Comparison of ENCODE assay signal across 13 mouse cellular contexts in the genomic region with DNA sequence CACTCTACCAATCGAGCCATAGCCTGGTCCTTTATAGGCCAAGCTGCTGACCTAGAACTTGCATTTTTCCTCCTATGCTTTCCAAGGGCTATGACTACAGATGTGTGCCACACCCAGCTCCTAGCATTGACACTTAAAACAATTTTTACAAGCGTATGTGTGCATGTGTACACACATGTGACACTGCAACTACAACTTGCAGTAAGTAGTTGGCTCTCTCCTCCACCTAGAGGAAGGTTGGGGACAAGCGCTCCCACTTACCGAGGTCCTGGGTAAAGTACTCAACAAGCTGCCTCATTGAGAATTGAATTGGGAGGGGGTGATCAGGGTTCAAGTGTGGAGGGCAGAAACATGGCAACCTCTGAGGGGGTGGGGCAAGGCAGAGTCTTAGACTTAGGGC. TPM values are rescaled to one million over a fixed set of nuclear protein-coding genes. Genes with fewer than 3 reads are reported as not detected.
A peak's percentile ranks its signal among the peaks of the same experiment; 100 is the strongest.
DNase-seq lines count a peak whose midpoint lies in the region; ATAC-seq and TF ChIP-seq lines count a peak whose summit lies in the region.
"Had no signal": no experiment of that assay in that cellular context is flagged by ENCODE, and none has a peak within 500 bp of the region (broad histone marks: within the 10 kb centered on the region; RNA-seq: fewer than 3 reads in every experiment).

No protein-coding gene starts in this region.

- DNase-seq in forebrain, postnatal 0 days = no peak
- DNase-seq in kidney, postnatal 10 days = peak; percentile 14
- no peak for DNase-seq in kidney, postnatal 14 days
- DNase-seq in ES-CJ7 (ENCODE audit: low read depth, low spot score) = peak; percentile 14
- DNase-seq in lung, postnatal 10 days = peak; percentile 22
- DNase-seq in ovary, postnatal 36 days (ENCODE audit: low spot score) = no peak
- no peak for DNase-seq in testis, postnatal 14 days (ENCODE audit: low spot score)
- DNase-seq: adrenal gland, adult 2 months; cerebellum, adult 2 months; layer of hippocampus, postnatal 36 days; retina, postnatal 1 day had no signal

- WGBS in forebrain, embryonic 13.5 days = 82% methylated on average over 4 of the region's 4 CpGs
- WGBS in forebrain, postnatal 0 days = 84% methylated on average over 4 of the region's 4 CpGs

- H3K4me2 ChIP-seq in forebrain, embryonic 13.5 days = no peak overlapping the region
- no peak overlapping the region for H3K4me2 ChIP-seq in forebrain, postnatal 0 days (ENCODE audit: low read depth)

- peak overlapping the region; percentile 78 for H3K27ac ChIP-seq in forebrain, embryonic 13.5 days
- no peak overlapping the region for H3K27ac ChIP-seq in forebrain, postnatal 0 days (ENCODE audit: low read depth, low read length)
- H3K27ac ChIP-seq: liver, embryonic 14.5 days had no signal

- no peak for TF ChIP-seq CTCF in forebrain, postnatal 0 days (IDR thresholded peaks at IDR 0.05; ENCODE audit: low read depth)

- H3K36me3 ChIP-seq in forebrain, embryonic 13.5 days (ENCODE audit: poor library complexity, severe bottlenecking) = no peaks in the 10 kb centered on the region
- H3K36me3 ChIP-seq in forebrain, postnatal 0 days (ENCODE audit: insufficient read depth) = no peaks in the 10 kb centered on the region; the same call in 1 of the 2 replicates

- H3K9me3 ChIP-seq in forebrain, embryonic 13.5 days (replicated peaks) = no peaks in the 10 kb centered on the region
- no peaks in the 10 kb centered on the region for H3K9me3 ChIP-seq in forebrain, postnatal 0 days (ENCODE audit: low read length)

- H3K27me3 ChIP-seq in forebrain, embryonic 13.5 days = no peaks in the 10 kb centered on the region
- H3K27me3 ChIP-seq in forebrain, postnatal 0 days (ENCODE audit: insufficient read depth, low read length) = no peaks in the 10 kb centered on the region

- no peak overlapping the region for H3K4me3 ChIP-seq in forebrain, embryonic 13.5 days
- no peak overlapping the region for H3K4me3 ChIP-seq in forebrain, postnatal 0 days (ENCODE audit: low read depth, low read length)

- peaks cover 24% of the 10 kb centered on the region for H3K4me1 ChIP-seq in forebrain, embryonic 13.5 days
- 0 out of 2 replicates have a peak, but pooled peaks cover 8% of the 10 kb centered on the region for H3K4me1 ChIP-seq in forebrain, postnatal 0 days (ENCODE audit: insufficient read depth)

- H3K9ac ChIP-seq in forebrain, embryonic 13.5 days = no peak overlapping the region
- no peak overlapping the region for H3K9ac ChIP-seq in forebrain, postnatal 0 days
- H3K9ac ChIP-seq: liver, embryonic 14.5 days had no signal

- no peak for ATAC-seq in forebrain, embryonic 13.5 days
- no peak for ATAC-seq in forebrain, postnatal 0 days

RNA-seq across cellular contexts. Expression of a gene that starts 18.0 kb away (rescaled TPM):
- polyA plus RNA-seq in forebrain, embryonic 13.5 days (2015; fragmentation: Nextera tagmentation; extraction: Ambion mirVana) = 24.6 and 29.5 TPM in 2 replicates
- 36.2 and 67.8 TPM in 2 replicates for total RNA-seq in forebrain, postnatal 0 days (2014; rRNA removed)
- 27.9 and 50.5 TPM in 2 replicates for polyA plus RNA-seq in forebrain, postnatal 0 days (2015; fragmentation: Nextera tagmentation; extraction: Ambion mirVana)

Comparison
In these comparisons a context has a peak if more than half of its experiments do, and no peak if none do; other contexts are left out.
1. DNase-seq: peak in kidney, postnatal 10 days (single experiment), ES-CJ7 (single experiment) and lung, postnatal 10 days (single experiment); none in forebrain, postnatal 0 days (single experiment), kidney, postnatal 14 days (single experiment), ovary, postnatal 36 days (single experiment) and testis, postnatal 14 days (single experiment).